Mouse (Mus musculus) heart, postnatal 0 days (tissue): ENCODE data around the gene Grm8. TPM values are rescaled to one million over a fixed set of nuclear protein-coding genes. Genes with fewer than 3 reads are reported as not detected.

ENCODE experiments used
- ATAC-seq: fragments of 200-750 bp; cut with Nextera tagmentation; 2 replicates; pipeline ENCODE4 v1.8.0; 2017; ENCODE audit warnings: low read depth, moderate number of reproducible peaks, moderate library complexity; ENCODE audit not compliant: insufficient read depth
- DNase-seq: peaks from one replicate; pipeline ENCODE4 v3.0.0-alpha.2; 2016; ENCODE audit warnings: low spot score
- H3K27ac ChIP-seq: fragments of 300-500 bp; sonication (generic); 2 replicates; pipeline ENCODE4 v1.5.1; 2014; ENCODE audit warnings: low read depth, mild to moderate bottlenecking
- H3K27me3 ChIP-seq: fragments of 300-500 bp; sonication (generic); 2 replicates; pipeline ENCODE4 v1.6.1; 2014; ENCODE audit warnings: low read length, mixed read lengths; ENCODE audit not compliant: control insufficient read depth, insufficient read depth
- H3K36me3 ChIP-seq: fragments of 300-500 bp; sonication (generic); replicated peaks from 2 replicates; pipeline ENCODE4 v1.6.1; 2014; ENCODE audit warnings: low read length, mixed read lengths; ENCODE audit not compliant: control insufficient read depth, insufficient read depth
- H3K4me1 ChIP-seq: fragments of 300-500 bp; sonication (generic); 2 replicates; pipeline ENCODE4 v1.6.1; 2014; ENCODE audit warnings: antibody characterized with exemption; ENCODE audit not compliant: control insufficient read depth, insufficient read depth
- H3K4me2 ChIP-seq: fragments of 300-500 bp; sonication (generic); 2 replicates; pipeline ENCODE4 v1.6.1; 2014; ENCODE audit warnings: low read depth, mild to moderate bottlenecking, low read length, moderate library complexity
- H3K4me3 ChIP-seq: fragments of 300-500 bp; sonication (generic); 2 replicates; pipeline ENCODE4 v1.5.1; 2014; ENCODE audit warnings: low read depth, low read length
- H3K9ac ChIP-seq: fragments of 300-500 bp; sonication (generic); replicated peaks from 2 replicates; pipeline ENCODE4 v1.6.1; 2014; ENCODE audit warnings: low read depth, low read length, mixed read lengths
- H3K9me3 ChIP-seq: fragments of 300-500 bp; sonication (generic); replicated peaks from 2 replicates; pipeline ENCODE4 v1.6.1; 2016; ENCODE audit warnings: low read length; ENCODE audit not compliant: control insufficient read depth
- CTCF ChIP-seq: IDR thresholded peaks from 2 replicates; pipeline ENCODE4 v1.5.1; 2016; ENCODE audit warnings: antibody characterized with exemption, control low read depth, low read depth
- EP300 ChIP-seq: IDR thresholded peaks from 2 replicates; pipeline ENCODE4 v1.6.1; 2016; ENCODE audit warnings: antibody characterized with exemption, low read depth
- WGBS: fragments of 180-500 bp; shearing (Covaris S2); extraction: QIAGEN DNeasy Blood & Tissue Kit; methylation state at CpG from one replicate; pipeline ENCODE4 v1.1.7; 2014; 5-methylcytosine and 5-hydroxymethylcytosine counted together
- polyA plus RNA-seq: library from polyadenylated mRNA; unstranded; fragments of >200 nt; fragmentation: Nextera tagmentation; extraction: Ambion mirVana; gene quantifications from 2 replicates; pipeline ENCODE4 v1.2.1, GENCODE M21; 2015
- total RNA-seq: library from RNA; depleted of rRNA; stranded (reverse); fragments of >200 nt; gene quantifications from 2 replicates; pipeline ENCODE4 v1.2.3, GENCODE M21; 2014; ENCODE audit warnings: low replicate concordance

Grm8 gene
- total and polyA plus RNA-seq, 2 experiments from 2014 or later: not detected

DNA sequence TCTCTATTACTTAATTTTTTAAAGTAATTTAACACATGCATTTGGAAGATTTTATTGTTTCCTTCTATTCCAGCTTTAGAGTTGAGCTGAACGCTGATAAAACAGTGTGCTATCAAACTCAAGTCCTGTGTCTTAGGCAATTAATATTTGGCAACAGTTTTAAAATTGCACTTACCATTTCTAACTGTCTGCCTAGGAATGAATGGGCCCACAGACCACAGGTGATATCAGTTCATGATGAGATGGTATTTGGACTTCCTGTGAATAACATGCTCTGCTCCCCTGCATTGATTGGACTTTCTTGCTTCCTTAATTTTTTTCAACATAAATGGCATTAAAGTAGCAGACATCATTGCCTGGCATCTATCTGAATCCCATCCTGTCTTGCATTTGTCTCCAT, 232.8 kb downstream of the Grm8 start:
- Histone ChIP-seq H3K4me3 (no peak overlapping the region), H3K9me3 (no peaks in the 10 kb centered on the region), H3K9ac (no peak overlapping the region), H3K4me2 (no peak overlapping the region), H3K27ac (no peak overlapping the region), H3K36me3 (no peaks in the 10 kb centered on the region), H3K27me3 (no peaks in the 10 kb centered on the region), H3K4me1 (no peaks in the 10 kb centered on the region)
- 83% methylated on average over 1 of the region's 1 CpGs for WGBS
- ATAC-seq (no peak), DNase-seq (no peak)
- TF ChIP-seq EP300 (no peak), CTCF (no peak)

DNA sequence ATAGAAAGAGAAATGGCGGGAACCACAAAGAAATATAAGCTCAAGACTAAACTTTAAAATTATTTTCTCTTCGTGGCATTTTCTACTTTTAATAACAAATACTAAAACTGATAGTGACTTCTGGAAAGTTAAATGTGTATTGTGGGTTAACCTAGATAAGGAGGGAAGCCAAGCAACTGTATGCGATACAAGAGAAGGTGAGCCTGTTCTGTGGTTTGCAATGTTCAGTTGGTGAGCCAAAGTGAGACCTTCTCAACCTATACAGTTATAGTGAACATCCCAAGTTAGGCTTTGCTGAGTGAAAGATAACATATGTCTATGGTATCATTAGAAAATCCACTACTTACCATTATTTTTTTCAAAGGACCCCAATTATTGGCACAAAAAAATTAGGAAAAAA, 233.6 kb downstream of the Grm8 start:
- ATAC-seq (no peak), DNase-seq (no peak)
- Histone ChIP-seq H3K4me1 (no peaks in the 10 kb centered on the region), H3K27me3 (no peaks in the 10 kb centered on the region), H3K9ac (no peak overlapping the region), H3K4me2 (no peak overlapping the region), H3K27ac (no peak overlapping the region), H3K9me3 (no peaks in the 10 kb centered on the region), H3K4me3 (no peak overlapping the region), H3K36me3 (no peaks in the 10 kb centered on the region)
- WGBS: 77% methylated on average over 3 of the region's 3 CpGs
- TF ChIP-seq CTCF: no peak

DNA sequence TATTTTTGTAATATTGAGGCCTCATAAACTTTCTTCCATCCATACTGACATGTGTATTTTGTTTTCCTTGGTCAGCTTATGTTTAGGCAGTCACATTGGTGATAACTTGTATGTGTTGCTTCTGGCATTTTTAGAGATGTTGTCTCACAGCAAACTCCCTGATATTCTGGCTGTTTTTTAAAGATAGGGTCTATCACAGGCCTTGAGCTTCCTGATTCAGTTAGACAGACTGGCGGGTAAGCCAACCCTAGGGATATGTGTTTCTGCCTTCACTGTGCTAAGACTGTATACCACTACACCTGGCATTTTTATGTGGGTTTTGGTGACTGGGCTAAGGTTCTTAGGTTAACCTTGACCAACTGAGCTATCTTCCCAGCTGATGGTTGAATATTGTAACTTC, 239.8 kb downstream of the Grm8 start:
- ATAC-seq (no peak), DNase-seq (no peak)
- 60% methylated on average over 1 of the region's 1 CpGs for WGBS
- H3K9ac ChIP-seq: no peak overlapping the region
- TF ChIP-seq EP300: no peak
- TF ChIP-seq CTCF: no peak
- H3K27ac ChIP-seq: no peak overlapping the region
- H3K9me3 ChIP-seq: no peaks in the 10 kb centered on the region
- no peaks in the 10 kb centered on the region for H3K4me1 ChIP-seq
- no peaks in the 10 kb centered on the region for H3K27me3 ChIP-seq
- H3K4me2 ChIP-seq: no peak overlapping the region
- no peak overlapping the region for H3K4me3 ChIP-seq
- no peaks in the 10 kb centered on the region for H3K36me3 ChIP-seq

DNA sequence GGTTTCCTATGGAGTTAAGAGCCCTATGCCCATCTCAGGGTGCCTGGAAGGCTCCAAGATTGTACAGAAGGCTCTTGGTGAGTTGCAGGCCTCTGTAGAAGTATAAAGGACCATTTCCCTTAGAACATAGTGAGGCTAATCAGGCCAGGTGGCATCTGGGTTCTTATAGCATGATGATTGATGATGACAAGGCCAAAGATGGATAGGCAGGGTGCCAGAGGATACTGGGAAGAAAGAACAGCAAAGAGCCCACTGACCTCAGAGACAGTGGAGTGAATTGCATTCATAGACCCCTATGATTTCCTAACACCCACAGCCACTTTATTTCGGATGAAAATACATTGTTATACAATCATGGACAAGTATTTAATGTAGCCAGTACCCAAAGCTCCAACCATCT, 242.1 kb downstream of the Grm8 start:
- ATAC-seq: no peak
- DNase-seq: no peak
- Histone ChIP-seq H3K27ac (no peak overlapping the region), H3K4me1 (no peaks in the 10 kb centered on the region), H3K36me3 (no peaks in the 10 kb centered on the region), H3K9me3 (no peaks in the 10 kb centered on the region), H3K27me3 (no peaks in the 10 kb centered on the region), H3K4me3 (no peak overlapping the region), H3K4me2 (no peak overlapping the region), H3K9ac (no peak overlapping the region)
- 68% methylated on average over 1 of the region's 1 CpGs for WGBS
- TF ChIP-seq CTCF: no peak
- no peak for TF ChIP-seq EP300

DNA sequence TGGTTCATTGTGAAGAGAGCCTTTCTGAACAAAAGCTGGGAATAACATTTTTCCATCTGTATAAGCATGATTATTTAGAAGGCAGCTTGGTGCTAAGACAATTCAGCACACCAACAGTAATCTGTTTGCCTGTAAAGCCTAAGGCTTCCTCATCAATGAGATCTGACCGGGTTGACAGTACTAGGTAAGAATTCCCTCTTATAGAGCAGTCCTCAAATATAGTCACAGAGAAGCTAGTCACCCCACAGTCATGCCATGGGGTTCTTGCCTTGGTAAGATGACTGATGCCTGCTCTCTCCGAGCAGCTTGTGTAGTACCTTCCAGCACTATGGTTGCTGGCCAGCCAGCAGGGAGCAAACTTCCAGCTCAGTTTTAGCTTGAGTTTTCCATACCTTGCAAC, 246.6 kb downstream of the Grm8 start:
- TF ChIP-seq EP300 (no peak), CTCF (no peak)
- H3K36me3 ChIP-seq: no peaks in the 10 kb centered on the region
- DNase-seq (no peak), ATAC-seq (no peak)
- no peak overlapping the region for H3K4me2 ChIP-seq
- no peak overlapping the region for H3K4me3 ChIP-seq
- WGBS: 71% methylated on average over 2 of the region's 2 CpGs
- H3K4me1 ChIP-seq: no peaks in the 10 kb centered on the region
- no peaks in the 10 kb centered on the region for H3K9me3 ChIP-seq
- H3K27ac ChIP-seq: no peak overlapping the region
- H3K27me3 ChIP-seq: no peaks in the 10 kb centered on the region
- no peak overlapping the region for H3K9ac ChIP-seq

DNA sequence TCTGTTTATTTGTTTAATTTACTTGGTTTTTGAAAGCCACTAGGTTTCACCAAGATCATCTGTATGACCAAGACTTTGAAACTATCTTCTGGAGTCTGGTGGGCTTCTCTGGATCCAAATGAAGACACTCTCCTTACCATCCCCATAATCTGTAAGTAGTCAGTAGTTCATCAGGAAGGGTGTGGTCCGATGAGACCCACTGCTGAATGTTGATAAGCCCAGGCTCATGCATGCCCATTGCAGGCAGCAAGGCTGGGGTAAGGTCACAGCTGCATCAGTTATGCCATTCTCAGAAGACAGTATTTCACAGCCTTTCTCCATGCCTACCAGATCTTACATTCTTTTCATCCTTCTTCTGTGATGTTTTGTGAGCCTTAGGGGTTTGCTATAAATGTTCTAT, 247.1 kb downstream of the Grm8 start:
- no peak for ATAC-seq
- no peaks in the 10 kb centered on the region for H3K9me3 ChIP-seq
- DNase-seq: no peak
- H3K36me3 ChIP-seq: no peaks in the 10 kb centered on the region
- no peak for TF ChIP-seq CTCF
- TF ChIP-seq EP300: no peak
- no peak overlapping the region for H3K27ac ChIP-seq
- no peaks in the 10 kb centered on the region for H3K27me3 ChIP-seq
- H3K4me3 ChIP-seq: no peak overlapping the region
- no peaks in the 10 kb centered on the region for H3K4me1 ChIP-seq
- no peak overlapping the region for H3K4me2 ChIP-seq
- H3K9ac ChIP-seq: no peak overlapping the region
- 74% methylated on average over 1 of the region's 1 CpGs for WGBS
